Mouse (Mus musculus) kidney, adult 2 months (tissue): ENCODE data around the gene Tubb2a. TPM values are rescaled to one million over a fixed set of nuclear protein-coding genes. Genes with fewer than 3 reads are reported as not detected.

Source experiments
- DNase-seq: peaks from one replicate; pipeline ENCODE4 v3.0.0; 2021
- H3K27ac ChIP-seq: fragments of 200-500 bp; 2 replicates; pipeline ENCODE4 v1.5.1; 2012; ENCODE audit warnings: low read depth, low read length, control low read depth, inconsistent platforms; ENCODE audit not compliant: insufficient read depth
- H3K27me3 ChIP-seq: fragments of 200-500 bp; replicated peaks from 2 replicates; pipeline ENCODE4 v1.6.1; 2012; ENCODE audit warnings: mild to moderate bottlenecking, moderate library complexity, low read length, inconsistent platforms; ENCODE audit not compliant: control insufficient read depth, insufficient read depth
- H3K36me3 ChIP-seq: fragments of 200-500 bp; 2 replicates; pipeline ENCODE4 v1.6.1; 2012; ENCODE audit warnings: mild to moderate bottlenecking, moderate library complexity, low read length, inconsistent platforms; ENCODE audit not compliant: control insufficient read depth, insufficient read depth
- H3K4me1 ChIP-seq: fragments of 200-500 bp; 2 replicates; pipeline ENCODE4 v1.6.1; 2011; ENCODE audit warnings: low read length; ENCODE audit not compliant: control insufficient read depth, insufficient read depth
- H3K4me3 ChIP-seq: fragments of 200-500 bp; 2 replicates; pipeline ENCODE4 v1.5.1; 2011; ENCODE audit warnings: mild to moderate bottlenecking, low read depth, low read length, control low read depth; ENCODE audit not compliant: insufficient read depth
- CTCF ChIP-seq: fragments of 200-500 bp; conservative IDR thresholded peaks from 2 replicates; pipeline ENCODE4 v1.5.1; 2011; ENCODE audit warnings: low read depth, mild to moderate bottlenecking, control low read depth, low read length, moderate library complexity, mixed read lengths; ENCODE audit not compliant: insufficient read depth, insufficient read length
- POLR2A ChIP-seq: fragments of 200-500 bp; IDR thresholded peaks from one replicate; pipeline ENCODE4 v1.6.1; 2011; ENCODE audit warnings: low read depth, low read length, control low read depth
- WGBS: fragments of 180-500 bp; shearing (Covaris S2); methylation state at CpG from one replicate; pipeline ENCODE4 v1.1.7; 2018; 5-methylcytosine and 5-hydroxymethylcytosine counted together
- polyA plus RNA-seq: library from polyadenylated mRNA; depleted of rRNA; stranded (reverse); fragments of >200 nt; gene quantifications from 2 replicates; pipeline ENCODE4 v1.2.3, GENCODE M21; 2012; rRNA removed

The Tubb2a gene
- polyA plus RNA-seq, 1 experiment: 152 TPM

DNA sequence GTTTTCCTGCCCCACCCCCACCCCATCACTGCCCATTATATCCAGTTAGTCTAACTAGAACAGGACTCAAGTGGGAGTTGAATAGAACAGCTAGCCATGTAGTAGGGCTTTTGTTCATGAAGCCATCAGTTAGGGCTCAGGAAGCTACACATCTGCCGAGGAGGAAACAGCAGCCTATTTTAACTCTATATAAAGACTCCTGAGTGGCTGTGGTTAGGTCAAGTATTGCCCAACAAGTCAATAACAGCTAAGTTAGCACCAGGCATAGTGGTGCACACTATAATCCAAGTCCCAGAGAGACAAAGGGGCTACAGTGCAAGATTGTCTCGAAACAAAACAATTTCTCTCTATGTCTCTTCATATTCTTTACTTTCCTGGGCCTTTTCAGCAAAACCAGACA lies 45.8 kb downstream of the Tubb2a start:
- Histone ChIP-seq H3K27ac (no peak overlapping the region), H3K4me1 (peaks cover 7% of the 10 kb centered on the region), H3K27me3 (no peaks in the 10 kb centered on the region), H3K4me3 (no peak overlapping the region), H3K36me3 (peaks cover 3% of the 10 kb centered on the region; the same call in 1 of the 2 replicates)
- 84% methylated on average over 2 of the region's 2 CpGs for WGBS
- DNase-seq: no peak
- no peak for TF ChIP-seq POLR2A
- TF ChIP-seq CTCF: no peak

Other genes starting within 250 kb of the Tubb2a start
- not detected in 2 replicates for gene Serpinb6e, start 234.6 kb downstream of the Tubb2a start, polyA plus RNA-seq
- 0.11 TPM in 1 of 2 replicates, not detected in the other for gene Serpinb6c, start 172.3 kb downstream of the Tubb2a start, polyA plus RNA-seq
- 14.6 and 21.2 TPM in 2 replicates for gene Nqo2, start 113.3 kb downstream of the Tubb2a start, polyA plus RNA-seq
- 7.4 and 7.6 TPM in 2 replicates for gene Ripk1, start 75.6 kb downstream of the Tubb2a start, polyA plus RNA-seq
- gene Serpinb6a, start 75.2 kb downstream of the Tubb2a start, polyA plus RNA-seq: 26.6 and 31.1 TPM in 2 replicates
- 392 and 418 TPM in 2 replicates for gene Bphl, start 40.4 kb downstream of the Tubb2a start, polyA plus RNA-seq
- 27.6 and 30.5 TPM in 2 replicates for gene Tubb2b, start 52.5 kb upstream of the Tubb2a start, polyA plus RNA-seq
- 88.7 and 96.2 TPM in 2 replicates for gene Psmg4, start 85.0 kb upstream of the Tubb2a start, polyA plus RNA-seq